Mouse (Mus musculus) E14TG2a.4 (cell line): ENCODE results near the gene Inha.

Experiments
- CTCF ChIP-seq: conservative IDR thresholded peaks from 2 replicates; pipeline ENCODE4 v1.5.1; 2014; ENCODE audit warnings: low read length
- POU5F1 ChIP-seq: IDR thresholded peaks from 2 replicates; pipeline ENCODE4 v1.6.1; 2014; ENCODE audit warnings: low read length, borderline replicate concordance

GRCm38 (mm10) chr1:75498897-75499296 lies 8.0 kb upstream of the Inha start:
- TF ChIP-seq CTCF: no peak
- no peak for TF ChIP-seq POU5F1
